Mouse (Mus musculus) cerebellum, adult 11 months (tissue): ENCODE data around the gene Nup210.

Experiments
- DNase-seq: peaks from one replicate; pipeline ENCODE4 v3.0.0; 2022

Nup210 gene

DNA sequence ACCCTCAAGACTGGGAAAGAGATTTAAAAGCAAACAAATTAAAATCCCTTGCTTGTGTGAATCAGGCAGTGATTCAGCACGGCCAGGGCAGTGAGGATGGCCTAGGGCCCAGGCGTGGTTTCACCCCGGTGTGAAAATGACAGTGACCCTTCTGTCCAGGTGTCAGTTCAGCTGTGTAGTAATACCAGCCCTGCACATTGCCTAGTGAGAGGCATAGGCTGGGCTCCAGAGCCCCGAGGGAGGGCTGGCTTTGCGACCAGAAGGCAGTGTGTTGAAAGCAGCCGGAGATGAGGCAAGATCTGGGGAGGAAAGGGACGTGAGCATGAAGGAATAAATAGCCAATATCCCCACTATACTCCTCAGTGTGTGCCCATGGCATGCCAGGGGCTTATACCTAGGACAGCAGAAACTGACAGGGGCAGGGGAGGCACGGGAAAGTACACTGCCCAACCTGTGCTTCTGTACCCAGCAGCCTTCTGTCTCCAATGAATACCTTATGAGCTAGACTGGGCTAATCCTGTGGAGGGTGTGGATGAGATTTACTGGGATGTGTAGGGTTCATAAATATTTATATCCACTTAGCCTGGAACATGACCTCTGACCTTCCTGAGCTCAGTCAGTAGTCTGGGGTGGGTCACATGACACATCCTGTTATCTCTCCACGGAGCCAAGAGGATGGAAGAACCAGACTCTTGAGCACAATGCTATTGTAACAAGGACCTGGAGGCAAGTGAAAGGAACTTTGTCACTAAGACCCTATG lies 102.3 kb downstream of the Nup210 start:
- no peak for DNase-seq

DNA sequence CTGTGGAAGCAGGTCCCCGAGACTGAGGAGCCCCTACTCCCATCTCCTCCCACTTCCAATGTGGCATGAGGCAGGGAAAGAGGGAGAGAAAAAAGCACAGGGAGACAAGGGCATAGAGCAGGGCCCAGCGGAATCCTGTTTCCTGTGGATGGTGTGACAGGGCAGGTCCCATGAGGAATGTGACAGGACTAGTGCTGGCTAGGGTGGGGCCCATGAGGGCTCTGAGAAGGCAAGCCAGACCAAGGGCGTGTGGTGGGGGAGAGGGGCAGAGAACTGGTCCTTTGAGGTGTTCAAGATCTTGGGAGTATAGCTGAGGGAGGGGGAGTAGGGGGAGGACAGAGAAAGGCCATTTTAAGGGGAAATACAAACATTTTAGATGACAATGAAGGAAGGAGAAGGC lies 104.2 kb downstream of the Nup210 start:
- no peak for DNase-seq

DNA sequence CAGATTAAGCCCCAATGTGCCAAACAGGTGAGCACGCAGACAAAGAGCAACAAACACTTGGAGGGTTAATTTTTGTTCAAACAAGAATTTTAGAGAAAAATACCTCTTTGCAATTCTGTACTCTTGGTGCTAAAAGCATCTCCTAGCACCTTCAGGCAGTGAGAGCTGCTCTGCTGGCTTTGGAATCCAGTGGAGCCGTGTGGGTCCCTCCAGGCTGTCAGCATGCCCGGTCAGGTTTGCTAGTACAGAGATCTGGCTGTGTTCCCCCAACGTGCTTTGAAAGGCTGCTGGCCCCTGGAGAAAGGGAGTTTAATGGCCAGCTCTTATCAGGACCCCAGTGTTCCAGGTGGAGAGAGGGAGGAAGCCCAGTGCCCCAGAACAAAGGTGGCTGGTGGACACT lies 105.1 kb downstream of the Nup210 start:
- no peak for DNase-seq

DNA sequence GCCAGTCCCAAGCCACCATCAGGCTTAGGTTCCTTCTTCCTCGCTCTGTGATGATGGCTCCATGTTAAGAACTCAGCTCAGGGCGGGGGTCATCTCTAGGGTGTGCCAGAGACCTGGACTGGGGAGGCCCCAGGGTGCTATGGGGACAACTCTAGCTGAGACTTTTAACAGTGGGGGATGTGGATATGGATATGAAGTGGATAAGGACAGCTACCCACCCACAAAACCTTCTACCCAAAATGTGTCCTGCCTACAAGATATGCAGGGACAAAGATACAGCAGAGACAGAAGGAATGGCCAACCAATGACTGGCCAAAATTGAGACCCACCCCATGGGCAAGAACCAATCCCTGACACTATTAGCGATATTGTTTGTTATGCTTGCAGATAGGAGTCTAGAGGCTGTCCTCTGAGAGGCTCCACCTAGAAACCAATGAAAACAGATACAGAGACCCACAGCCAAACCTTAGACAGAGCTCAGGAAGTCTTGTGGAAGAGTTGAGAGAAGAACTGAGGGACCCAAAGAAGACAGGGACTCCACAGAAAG lies 108.3 kb downstream of the Nup210 start:
- no peak for DNase-seq

DNA sequence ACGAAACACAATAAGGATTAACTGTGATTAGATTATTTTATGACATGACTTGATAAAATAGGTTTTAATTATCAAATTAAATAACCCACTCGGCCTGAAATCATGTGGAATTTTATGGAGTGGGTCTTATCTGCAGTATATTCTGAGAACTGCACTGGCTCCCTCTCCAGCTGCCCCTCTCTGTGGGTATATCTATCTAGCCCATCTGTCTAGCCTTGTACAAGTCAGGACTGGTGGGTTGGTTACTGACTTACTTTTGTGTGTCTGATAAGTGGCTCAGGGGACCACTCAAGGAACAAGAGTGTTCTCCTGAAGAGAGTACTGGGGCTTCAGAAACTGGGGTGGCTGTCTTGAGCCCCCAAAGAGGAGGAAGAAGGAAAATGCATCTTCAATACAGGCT lies 109.4 kb downstream of the Nup210 start:
- DNase-seq = no peak

DNA sequence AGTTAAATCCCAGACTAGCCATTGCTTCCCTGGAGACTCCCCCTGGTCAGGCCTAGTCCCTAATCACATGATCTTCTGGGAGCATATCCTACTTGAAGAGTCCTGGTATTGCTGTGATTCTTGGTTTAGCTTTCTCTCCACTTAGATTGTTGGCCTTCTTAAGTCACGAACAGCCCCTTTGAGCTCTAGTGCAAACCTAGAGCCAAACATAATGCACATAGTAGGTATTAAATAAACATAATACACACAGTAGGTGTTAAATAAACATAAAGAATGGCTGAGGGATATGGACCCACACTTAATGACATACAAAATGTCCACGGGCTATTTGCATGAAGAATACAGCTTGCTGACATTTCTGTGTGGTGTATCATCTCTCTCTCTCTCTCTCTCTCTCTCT lies 112.5 kb downstream of the Nup210 start:
- DNase-seq = no peak

DNA sequence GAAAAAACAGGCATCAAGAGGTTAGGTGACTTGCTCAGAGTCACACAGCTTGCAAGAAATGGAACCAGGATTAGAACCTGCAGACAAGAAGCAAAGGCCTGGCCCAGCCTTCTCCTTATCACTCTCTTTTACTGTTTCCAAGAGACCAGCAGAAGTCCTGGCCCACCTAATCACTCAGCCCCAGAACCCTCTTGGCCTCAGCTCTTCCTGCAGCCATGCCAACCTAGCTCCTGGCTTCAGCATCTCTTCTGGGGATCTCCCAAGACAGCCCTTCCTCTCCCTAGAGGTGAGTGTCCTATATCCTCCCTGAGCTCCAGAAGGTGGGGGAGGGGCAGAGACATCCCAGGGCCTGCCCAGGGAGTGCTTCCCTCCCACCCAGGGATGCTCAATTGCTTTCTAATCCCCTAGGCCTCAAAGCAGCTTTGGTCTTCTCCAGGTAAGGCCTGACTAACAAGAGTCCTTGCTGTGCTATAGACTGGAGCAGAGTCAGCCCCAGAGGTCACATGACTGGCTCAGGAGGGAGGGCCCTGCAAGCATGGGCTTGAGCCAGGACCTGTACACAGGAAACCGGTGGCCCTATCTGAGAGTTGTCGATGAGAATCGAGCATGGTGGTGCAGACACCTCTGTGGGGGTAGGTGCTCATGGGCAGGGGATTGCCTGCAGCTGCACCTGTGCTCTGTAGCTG lies 113.2 kb downstream of the Nup210 start:
- DNase-seq = no peak

DNA sequence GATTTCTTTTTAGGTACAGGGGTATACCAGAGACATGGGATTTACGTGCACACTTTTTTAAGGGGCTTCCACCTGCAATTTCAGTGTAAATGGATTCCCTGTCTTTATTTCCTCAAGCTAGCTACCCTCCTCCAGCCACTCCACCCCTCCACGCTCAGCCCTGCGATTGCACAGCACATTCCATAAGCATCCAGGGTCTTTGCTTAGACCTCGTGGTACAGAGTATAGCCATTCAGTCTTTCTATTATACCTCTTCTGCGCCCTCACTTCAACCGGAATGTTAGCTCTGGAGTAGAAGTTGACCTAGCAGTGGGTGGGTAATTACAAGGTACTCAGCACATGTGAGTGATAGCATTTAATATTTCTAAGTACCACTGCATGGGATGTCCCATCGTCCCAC lies 115.1 kb downstream of the Nup210 start:
- DNase-seq = no peak

DNA sequence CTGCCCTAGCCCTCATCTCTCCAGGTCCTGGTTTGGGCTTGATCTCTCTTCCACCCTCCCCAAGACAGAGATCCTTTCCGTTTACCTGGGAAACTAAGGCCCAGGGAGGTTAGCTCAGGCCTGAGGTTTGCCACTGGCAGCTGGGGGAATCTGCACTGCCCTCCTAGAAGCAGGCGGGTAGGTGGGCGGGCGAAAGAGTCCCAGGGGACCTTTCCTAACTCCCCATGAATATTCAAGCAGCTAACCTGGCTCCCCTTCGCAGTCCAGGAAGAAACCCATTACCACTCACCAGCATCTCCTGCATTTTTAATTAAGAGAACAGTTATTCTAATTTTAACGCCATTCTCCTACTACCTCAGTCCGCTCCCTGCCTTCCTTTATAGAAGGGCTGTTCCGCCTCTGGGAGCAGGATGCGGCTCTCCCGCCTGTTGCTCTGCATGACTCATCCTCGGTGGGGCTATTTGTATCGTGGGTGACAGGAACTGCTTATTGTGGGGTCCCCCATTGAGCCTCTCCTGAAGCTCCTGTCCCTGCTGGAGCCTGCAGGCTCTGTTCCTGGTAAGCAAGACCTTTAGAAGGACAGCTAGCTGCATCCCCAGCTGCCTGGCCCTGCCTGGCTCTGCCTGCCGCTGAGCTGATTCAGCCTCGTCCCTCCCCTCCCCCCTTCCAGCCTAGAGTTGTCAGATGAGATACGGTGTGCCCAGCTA lies 115.7 kb downstream of the Nup210 start:
- DNase-seq = no peak

DNA sequence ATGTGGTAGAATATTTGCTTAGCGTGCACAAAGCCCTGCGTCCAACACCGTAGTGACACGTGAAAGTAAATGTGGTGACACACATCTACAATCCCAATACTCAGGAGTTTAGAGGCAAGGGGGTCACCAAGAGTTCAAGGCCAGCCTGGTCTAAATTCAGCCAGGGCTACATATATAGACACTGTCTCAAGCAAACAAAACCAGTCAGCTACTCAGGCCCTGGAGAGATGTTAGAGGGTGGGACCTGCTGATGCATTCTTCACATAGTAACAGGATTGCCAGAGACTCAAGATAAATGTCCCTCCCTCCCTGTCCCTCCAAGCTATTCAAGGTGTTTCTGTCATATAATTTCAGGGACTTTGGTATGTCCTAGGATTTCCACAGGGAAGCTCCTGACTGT lies 117.5 kb downstream of the Nup210 start:
- DNase-seq = no peak

DNA sequence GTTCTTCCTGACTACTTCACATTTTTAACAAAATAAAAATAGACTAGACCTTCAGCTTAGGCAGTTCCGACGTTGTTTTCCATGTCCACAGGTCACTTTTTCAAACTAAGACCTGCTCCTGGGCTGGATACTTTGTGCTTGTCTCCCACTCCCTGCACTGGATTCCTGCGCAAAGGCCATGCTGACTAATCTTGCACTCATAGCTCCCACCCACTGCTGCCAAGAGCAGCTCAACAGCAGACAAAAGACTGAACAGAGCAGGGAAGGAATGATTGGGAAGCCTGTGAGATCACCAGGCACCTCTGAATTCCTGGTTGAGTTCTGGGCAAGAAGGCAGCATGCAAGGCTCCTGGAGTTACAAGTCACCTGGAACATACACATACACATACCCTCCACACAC lies 119.6 kb downstream of the Nup210 start:
- no peak for DNase-seq

DNA sequence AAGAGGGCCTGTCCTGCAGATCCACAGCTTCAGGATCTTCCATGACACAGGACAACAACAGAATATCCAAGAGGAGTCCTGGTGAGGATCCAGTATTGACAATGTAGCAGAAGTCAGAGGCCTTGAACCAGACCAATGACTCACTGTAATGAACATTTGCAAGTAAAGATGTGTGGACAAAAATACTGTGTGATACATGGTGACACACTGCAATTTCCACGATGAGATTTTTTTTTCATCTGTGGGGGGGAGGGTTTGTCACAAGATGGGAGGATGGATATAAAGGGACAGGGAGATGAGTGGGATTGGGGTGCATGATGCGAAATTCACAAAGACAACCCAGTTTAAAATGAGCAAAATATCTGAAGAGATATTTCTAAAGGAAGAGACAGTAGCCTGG lies 120.4 kb downstream of the Nup210 start:
- DNase-seq = no peak

DNA sequence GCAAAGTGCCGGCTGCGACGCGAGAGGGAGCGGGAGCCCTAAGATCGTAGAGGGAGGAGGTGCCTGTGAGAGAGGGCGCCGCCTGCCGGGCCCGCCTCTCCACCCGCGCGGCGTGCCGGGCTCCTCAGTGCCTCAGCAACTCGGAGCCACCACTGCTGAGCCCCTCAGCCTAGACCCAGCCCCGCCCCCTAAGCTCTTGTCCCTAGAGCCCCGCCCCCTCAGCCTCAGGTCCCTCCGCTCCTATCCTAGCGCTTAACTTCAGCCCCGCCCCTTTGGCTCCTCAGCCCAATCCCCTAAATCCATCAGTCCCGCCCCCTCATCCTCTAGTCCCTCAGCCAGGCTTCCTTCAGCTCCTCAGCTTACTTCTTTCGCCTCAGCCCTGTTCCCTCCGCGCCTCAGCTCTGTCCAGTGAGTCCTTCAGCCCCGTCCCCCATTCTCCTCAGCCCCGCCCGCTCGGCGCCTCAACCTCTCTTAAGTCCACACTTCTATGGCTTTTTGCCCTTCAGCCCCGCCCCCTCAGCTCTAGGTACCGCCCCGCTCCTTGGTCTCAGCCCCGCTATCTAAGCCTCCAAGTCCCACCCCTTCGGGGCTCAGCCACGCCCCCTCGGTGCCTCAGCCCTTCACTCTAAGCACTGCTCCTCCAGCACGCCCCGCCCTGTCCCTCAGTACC lies 127.8 kb downstream of the Nup210 start, which contains the start of gene Iqsec1:
Iqsec1 (minus strand) TSS at position 38 of the 670 bp plus-strand sequence.
- peak; percentile 32 for DNase-seq

DNA sequence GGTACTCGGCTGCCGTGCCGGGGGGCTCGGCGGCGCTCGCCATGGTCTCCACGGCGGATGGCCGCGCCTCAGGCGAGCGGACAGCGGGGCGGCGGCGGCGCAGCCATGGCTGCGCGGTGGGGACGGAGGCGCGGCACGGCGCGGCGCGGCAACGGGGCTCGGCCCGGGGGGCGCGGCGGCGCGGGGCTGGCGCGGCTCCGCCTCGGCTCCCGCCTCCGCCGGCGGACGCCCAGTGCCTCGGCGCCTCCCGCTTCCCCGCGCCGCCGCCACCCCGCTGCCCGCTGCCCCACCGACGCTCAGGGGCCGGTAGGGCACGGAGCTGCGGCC lies 128.4 kb downstream of the Nup210 start:
- DNase-seq = no peak

DNA sequence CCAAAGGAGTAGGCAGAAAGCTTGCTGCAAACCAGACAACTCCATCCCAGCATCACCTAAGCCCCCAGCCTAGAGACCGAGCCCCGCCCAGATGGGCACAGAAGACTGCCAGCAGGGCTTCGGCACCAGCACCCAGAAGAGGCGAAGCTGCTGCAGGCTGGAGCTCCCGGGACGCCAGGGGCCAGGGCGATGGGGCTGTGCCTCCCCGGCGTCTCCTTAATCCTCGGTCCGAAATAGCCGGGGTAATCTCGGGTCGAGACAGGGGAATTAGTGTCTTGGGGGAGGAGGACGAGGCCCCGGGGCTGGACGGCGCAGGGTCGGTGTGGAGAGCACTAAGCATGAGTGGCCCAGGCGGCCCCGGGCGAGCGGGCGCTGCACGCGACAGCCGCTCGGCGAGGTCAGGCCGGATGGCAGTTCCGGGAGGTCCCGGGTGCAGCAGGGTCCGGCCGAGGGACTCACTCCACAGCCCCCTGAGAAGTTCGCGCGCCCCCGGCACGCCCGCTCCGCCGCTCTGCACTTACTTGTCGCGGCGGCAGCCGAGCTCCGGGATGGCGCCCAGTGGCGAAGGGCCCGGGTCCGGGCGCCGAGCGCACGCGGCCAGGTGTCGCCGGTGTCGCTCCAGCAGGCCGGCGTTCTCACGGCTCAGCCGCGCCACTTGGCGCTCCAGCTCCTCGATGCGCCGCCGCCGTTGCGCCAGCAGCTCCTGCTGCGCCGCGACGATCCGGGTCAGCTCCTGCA lies 128.9 kb downstream of the Nup210 start:
- peak; percentile 5 for DNase-seq

DNA sequence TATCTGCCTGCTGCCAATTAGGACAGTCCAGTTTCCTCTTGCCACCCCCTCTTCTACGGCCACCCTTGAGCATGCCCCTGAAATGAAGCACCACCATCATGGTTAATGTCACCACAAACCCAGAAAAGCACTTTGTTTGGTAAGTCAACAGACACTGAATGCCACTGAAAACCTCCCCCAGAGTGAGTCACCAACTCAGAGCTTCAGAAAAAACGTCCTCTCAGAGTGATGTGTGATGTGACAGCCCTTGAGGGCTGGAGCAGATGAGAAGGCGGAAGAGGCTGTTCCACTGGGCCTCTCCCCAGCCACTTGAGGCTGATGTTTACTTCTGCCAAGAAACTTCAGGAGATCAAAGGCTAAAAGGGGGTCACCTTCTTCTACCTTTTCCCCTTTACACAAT lies 132.5 kb downstream of the Nup210 start:
- DNase-seq = no peak

DNA sequence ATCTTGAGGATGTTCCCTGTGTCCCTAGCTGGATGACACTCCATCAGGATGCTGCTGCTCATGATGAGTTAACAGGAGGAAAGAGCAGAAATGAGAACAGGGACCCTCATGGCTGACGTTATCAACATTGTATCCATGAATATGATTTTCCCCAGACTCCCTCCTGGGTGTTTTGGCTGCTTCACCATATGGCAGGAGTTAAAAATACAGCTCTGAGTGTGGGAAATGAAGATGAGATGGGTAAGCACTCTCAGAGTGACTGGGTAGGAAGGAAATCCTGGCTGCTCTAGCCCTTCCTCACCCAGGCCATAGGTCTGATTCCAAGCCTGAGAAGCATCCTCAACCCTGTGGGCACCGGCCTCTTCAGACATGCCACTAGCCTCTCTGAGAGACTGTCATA lies 142.3 kb downstream of the Nup210 start:
- DNase-seq = no peak

DNA sequence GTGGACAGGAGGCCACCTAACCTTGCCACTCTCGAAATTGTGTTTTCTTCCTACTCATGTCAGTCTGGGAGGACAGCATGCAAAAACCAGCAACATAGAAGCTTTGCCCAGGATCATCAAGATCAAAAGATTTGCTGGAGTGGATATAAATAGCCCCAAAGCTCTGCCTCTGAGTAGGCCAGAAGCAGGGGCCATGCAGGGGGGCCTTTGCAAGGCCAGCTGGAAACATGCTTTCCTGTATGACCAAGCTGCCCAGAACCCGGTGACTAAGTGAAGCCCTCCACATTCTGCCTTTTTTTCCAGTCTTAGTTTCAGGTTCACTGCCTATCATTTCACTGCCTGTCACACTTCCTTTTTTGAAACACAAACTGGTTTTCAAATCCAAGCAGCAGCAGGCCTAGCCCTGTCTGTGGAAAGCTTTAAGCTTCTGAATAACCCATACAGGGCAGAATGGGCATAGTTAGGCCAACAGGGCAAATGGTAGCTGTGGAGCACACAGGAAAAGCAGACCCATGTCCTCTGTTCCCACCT lies 147.2 kb downstream of the Nup210 start:
- no peak for DNase-seq
